Mouse (Mus musculus): ENCODE results near the gene Kif21b. TPM values are rescaled to one million over a fixed set of nuclear protein-coding genes. Genes with fewer than 3 reads are reported as not detected.
A peak's percentile ranks its signal among the peaks of the same experiment; 100 is the strongest.

Kif21b gene
- polyA plus RNA-seq, 1 experiment from 2014 or later, result 1.1 TPM

DNA sequence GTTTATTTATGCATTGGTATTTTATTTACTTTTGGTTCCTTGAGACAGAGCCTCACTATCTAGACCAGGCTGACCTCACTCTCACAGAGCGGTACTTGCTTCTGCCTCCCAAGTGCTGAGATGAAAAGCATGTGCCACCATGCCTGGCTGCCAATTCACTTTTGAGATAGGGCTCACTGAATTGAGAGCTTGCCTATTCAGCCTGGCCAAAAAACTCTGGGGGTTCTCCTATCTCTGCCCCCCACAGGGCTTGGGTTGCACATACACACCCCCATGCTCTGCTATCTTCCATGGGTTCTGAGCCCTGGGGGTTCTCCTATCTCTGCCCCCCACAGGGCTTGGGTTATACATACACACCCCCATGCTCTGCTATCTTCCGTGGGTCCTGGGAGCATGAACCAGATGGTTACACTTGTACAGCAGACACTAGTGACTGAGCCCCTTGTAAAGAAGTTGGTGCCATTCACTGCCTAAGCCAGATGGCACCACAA lies 48.4 kb downstream of the Kif21b start:
- DNase-seq (peak; percentile 67), ATAC-seq (ENCODE audit: low read depth) (peak; percentile 88)
- Histone ChIP-seq H3K36me3 (no peaks in the 10 kb centered on the region), H3K4me2 (no peak overlapping the region), H3K4me1 (replicated peaks) (peaks cover 94% of the 10 kb centered on the region), H3K9ac (no peak overlapping the region), H3K4me3 (replicated peaks) (no peak overlapping the region), H3K27ac (peak overlapping the region; percentile 75), H3K27me3 (no peaks in the 10 kb centered on the region), H3K9me3 (replicated peaks) (no peaks in the 10 kb centered on the region)
- 10% methylated on average over 2 of the region's 2 CpGs for WGBS (ENCODE audit: insufficient replicate concordance)

DNA sequence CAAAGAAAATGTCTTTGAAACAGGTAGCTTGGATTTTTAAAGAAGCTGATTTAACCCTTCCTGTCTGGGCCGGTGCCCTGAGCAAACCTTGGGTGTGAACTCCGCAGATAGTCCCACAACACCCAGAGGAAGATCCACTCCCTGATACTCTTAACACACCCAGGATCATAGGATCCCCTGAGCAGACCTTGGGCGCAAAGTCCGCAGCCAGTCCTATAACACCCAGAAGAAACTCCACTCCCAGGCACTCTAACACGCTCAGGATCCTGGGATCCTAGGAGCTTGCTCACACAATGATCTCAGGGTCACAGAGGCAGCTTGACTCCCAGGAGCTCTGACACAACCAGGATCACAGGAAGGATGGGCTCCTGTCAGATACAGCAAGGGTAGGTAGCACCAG lies 58.8 kb downstream of the Kif21b start:
- H3K4me2 ChIP-seq, result no peak overlapping the region
- no peaks in the 10 kb centered on the region for H3K9me3 ChIP-seq (replicated peaks)
- 76% methylated on average over 5 of the region's 5 CpGs for WGBS (ENCODE audit: insufficient replicate concordance)
- H3K4me1 ChIP-seq (replicated peaks), result peaks cover 16% of the 10 kb centered on the region
- H3K27me3 ChIP-seq, result 0 out of 2 replicates have a peak, but pooled peaks cover 3% of the 10 kb centered on the region
- H3K27ac ChIP-seq, result no peak overlapping the region
- no peak overlapping the region for H3K4me3 ChIP-seq (replicated peaks)
- no peak for ATAC-seq (ENCODE audit: low read depth)
- no peaks in the 10 kb centered on the region for H3K36me3 ChIP-seq
- no peak overlapping the region for H3K9ac ChIP-seq
- no peak for DNase-seq

DNA sequence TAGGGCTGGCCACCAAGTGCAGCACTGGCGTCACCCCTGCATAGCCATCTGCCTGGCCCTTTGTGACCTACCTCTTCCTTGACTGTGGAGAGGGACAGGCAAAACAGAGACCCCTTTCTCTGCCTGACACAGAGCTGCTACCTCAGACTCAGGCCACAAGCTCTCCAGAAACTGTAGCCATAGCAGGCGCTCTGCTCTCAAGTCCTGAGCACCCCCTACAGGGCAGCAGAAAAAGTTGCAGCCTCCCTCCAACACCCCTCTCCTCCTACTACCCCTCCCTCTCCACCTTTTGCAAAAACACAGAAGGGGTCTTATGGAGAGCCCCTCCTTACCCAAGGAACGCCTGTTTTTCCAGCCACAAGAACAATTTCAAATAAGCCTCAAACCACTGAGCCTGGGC lies 81.6 kb downstream of the Kif21b start, which contains the start of gene Mroh3:
Mroh3 (minus strand) TSS at position 26 of the 400 bp plus-strand sequence.
- H3K4me1 ChIP-seq (replicated peaks), result no peaks in the 10 kb centered on the region
- H3K9me3 ChIP-seq (replicated peaks), result no peaks in the 10 kb centered on the region
- H3K36me3 ChIP-seq, result no peaks in the 10 kb centered on the region
- ATAC-seq (ENCODE audit: low read depth), result no peak; the same call in 1 of the 2 replicates
- H3K27ac ChIP-seq, result no peak within 1 kb of the TSS
- peaks cover 6% of the 10 kb centered on the region; the same call in 1 of the 2 replicates for H3K27me3 ChIP-seq
- H3K9ac ChIP-seq, result no peak within 1 kb of the TSS
- no peak within 1 kb of the TSS for H3K4me2 ChIP-seq
- no peak within 1 kb of the TSS for H3K4me3 ChIP-seq (replicated peaks)
- no peak for DNase-seq
- 32% methylated on average over 3 of the region's 3 CpGs for WGBS (ENCODE audit: insufficient replicate concordance)

GRCm38 (mm10) chr1:136214304-136214703 lies 83.1 kb downstream of the Kif21b start:
- Histone ChIP-seq H3K36me3 (no peaks in the 10 kb centered on the region), H3K27ac (no peak overlapping the region), H3K4me1 (replicated peaks) (no peaks in the 10 kb centered on the region), H3K9ac (no peak overlapping the region), H3K4me2 (no peak overlapping the region), H3K9me3 (replicated peaks) (no peaks in the 10 kb centered on the region), H3K4me3 (replicated peaks) (no peak overlapping the region), H3K27me3 (0 out of 2 replicates have a peak, but pooled peaks cover 6% of the 10 kb centered on the region)
- no peak for ATAC-seq (ENCODE audit: low read depth)
- no peak for DNase-seq
- 72% methylated on average over 15 of the region's 15 CpGs for WGBS (ENCODE audit: insufficient replicate concordance)

GRCm38 (mm10) chr1:136220037-136220871 lies 89.1 kb downstream of the Kif21b start:
- H3K27me3 ChIP-seq, result peaks cover 23% of the 10 kb centered on the region
- no peaks in the 10 kb centered on the region for H3K4me1 ChIP-seq (replicated peaks)
- ATAC-seq (ENCODE audit: low read depth), result no peak
- no peak overlapping the region for H3K4me3 ChIP-seq (replicated peaks)
- H3K9me3 ChIP-seq (replicated peaks), result no peaks in the 10 kb centered on the region
- H3K27ac ChIP-seq, result no peak overlapping the region
- H3K36me3 ChIP-seq, result no peaks in the 10 kb centered on the region
- WGBS (ENCODE audit: insufficient replicate concordance), result 71% methylated on average over 10 of the region's 10 CpGs
- H3K4me2 ChIP-seq, result no peak overlapping the region
- no peak for DNase-seq
- H3K9ac ChIP-seq, result no peak overlapping the region

DNA sequence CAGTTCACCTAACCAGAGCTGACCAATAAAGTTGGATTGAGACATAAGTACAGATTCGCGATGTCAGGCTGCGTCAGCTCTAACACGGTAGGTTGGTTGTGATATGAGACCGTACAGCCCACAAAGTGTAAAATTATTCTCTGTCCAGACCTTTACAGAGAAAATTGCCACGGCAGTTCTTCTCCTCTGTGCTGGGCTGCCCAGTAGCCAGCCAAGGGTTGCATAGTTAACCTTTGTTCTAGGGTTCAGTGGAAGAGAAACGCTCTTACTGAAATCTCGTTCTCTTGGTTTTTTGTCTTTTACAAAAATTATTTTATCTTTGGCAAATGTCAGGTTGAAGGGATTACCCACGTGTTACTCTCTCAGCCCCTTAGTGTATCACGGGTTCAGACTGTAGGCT lies 91.2 kb downstream of the Kif21b start:
- no peak overlapping the region for H3K4me3 ChIP-seq (replicated peaks)
- WGBS (ENCODE audit: insufficient replicate concordance), result 68% methylated on average over 10 of the region's 10 CpGs
- H3K4me2 ChIP-seq, result no peak overlapping the region
- no peaks in the 10 kb centered on the region for H3K36me3 ChIP-seq
- H3K27ac ChIP-seq, result no peak overlapping the region
- H3K9me3 ChIP-seq (replicated peaks), result no peaks in the 10 kb centered on the region
- DNase-seq (no peak), ATAC-seq (ENCODE audit: low read depth) (no peak)
- no peaks in the 10 kb centered on the region; the same call in 1 of the 2 replicates for H3K4me1 ChIP-seq (replicated peaks)
- peaks cover 28% of the 10 kb centered on the region for H3K27me3 ChIP-seq
- H3K9ac ChIP-seq, result no peak overlapping the region

DNA sequence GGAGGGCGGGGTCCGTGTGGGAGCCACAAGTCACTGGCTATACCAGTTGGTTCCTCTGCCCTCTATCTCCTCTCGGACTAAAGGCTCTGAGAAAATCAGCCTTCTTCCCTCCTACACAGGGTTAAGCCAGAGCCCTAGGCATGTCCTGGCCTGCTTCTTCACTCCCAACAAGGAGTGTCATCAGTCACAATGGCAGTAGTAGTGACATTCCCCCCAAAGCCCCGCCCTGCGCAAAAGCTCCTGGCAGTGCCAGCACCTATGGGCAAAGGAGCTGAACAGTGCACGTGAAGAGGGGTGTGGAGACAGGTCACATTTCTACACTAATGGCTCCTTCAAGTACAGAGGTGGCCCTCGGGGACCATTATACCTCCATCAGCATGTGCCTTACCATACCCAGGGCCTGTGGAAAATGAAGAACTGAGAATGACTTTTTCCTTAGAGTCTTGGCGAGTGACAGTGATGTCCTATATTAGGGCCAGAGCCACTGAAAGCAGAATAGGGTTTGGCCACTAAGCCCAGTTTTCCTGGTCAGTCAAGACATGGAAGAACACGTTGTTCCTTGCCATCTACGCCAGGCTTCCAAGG lies 92.7 kb downstream of the Kif21b start:
- peaks cover 30% of the 10 kb centered on the region for H3K27me3 ChIP-seq
- H3K9me3 ChIP-seq (replicated peaks), result no peaks in the 10 kb centered on the region
- H3K4me2 ChIP-seq, result no peak overlapping the region
- no peak overlapping the region for H3K27ac ChIP-seq
- H3K36me3 ChIP-seq, result no peaks in the 10 kb centered on the region
- ATAC-seq (ENCODE audit: low read depth) (no peak), DNase-seq (no peak)
- H3K4me1 ChIP-seq (replicated peaks), result peaks cover 14% of the 10 kb centered on the region
- WGBS (ENCODE audit: insufficient replicate concordance), result 68% methylated on average over 10 of the region's 10 CpGs
- H3K4me3 ChIP-seq (replicated peaks), result no peak overlapping the region
- H3K9ac ChIP-seq, result no peak overlapping the region

- Histone ChIP-seq H3K9me3 (replicated peaks) (no peaks in the 10 kb centered on the region), H3K4me1 (replicated peaks) (peaks cover 27% of the 10 kb centered on the region), H3K27me3 (peaks cover 45% of the 10 kb centered on the region), H3K4me3 (replicated peaks) (no peak overlapping the region), H3K9ac (no peak overlapping the region), H3K27ac (no peak overlapping the region), H3K4me2 (no peak overlapping the region), H3K36me3 (no peaks in the 10 kb centered on the region)
- WGBS (ENCODE audit: insufficient replicate concordance), result 72% methylated on average over 8 of the region's 8 CpGs
- no peak for DNase-seq
- ATAC-seq (ENCODE audit: low read depth), result no peak
Measured at GRCm38 (mm10) chr1:136225846-136226245, 94.7 kb downstream of the Kif21b start.

DNA sequence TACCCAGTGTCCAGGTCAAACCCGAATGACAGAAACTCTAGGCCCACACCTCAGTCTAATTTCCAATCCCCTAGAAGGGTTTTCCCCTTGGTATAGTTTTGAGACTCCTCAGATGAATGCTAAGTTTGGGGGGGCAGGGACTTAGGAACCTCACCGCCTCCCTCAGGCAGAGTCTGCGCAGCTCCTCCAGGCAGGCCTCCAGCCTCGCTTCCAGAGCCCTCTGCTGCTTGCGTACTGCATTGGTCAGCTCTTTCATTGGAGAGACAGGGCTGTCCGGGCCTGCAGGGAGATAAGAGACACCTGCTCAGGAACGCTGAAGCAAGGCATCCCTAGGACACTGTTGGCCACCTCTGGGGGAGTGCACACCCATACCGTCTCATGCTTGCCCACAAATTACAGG lies 95.4 kb downstream of the Kif21b start:
- WGBS (ENCODE audit: insufficient replicate concordance), result 73% methylated on average over 8 of the region's 8 CpGs
- ATAC-seq (ENCODE audit: low read depth) (no peak), DNase-seq (no peak)
- H3K9ac ChIP-seq, result no peak overlapping the region
- H3K36me3 ChIP-seq, result no peaks in the 10 kb centered on the region
- peaks cover 50% of the 10 kb centered on the region for H3K27me3 ChIP-seq
- no peaks in the 10 kb centered on the region for H3K9me3 ChIP-seq (replicated peaks)
- no peak overlapping the region for H3K4me3 ChIP-seq (replicated peaks)
- H3K4me1 ChIP-seq (replicated peaks), result peaks cover 27% of the 10 kb centered on the region
- H3K27ac ChIP-seq, result no peak overlapping the region
- H3K4me2 ChIP-seq, result no peak overlapping the region
